ENCODE assay signal across 25 mouse cellular contexts in genomic region chr11:97296542-97296941, GRCm38 (mm10). TPM values are rescaled to one million over a fixed set of nuclear protein-coding genes. Genes with fewer than 3 reads are reported as not detected.
"Had no signal": no experiment of that assay in that cellular context is flagged by ENCODE, and none has a peak within 500 bp of the region (broad histone marks: within the 10 kb centered on the region; RNA-seq: fewer than 3 reads in every experiment).

No protein-coding gene starts in this region.

- H3K27ac ChIP-seq: hindbrain, embryonic 13.5 days; hindbrain, embryonic 15.5 days; hindbrain, postnatal 0 days; kidney, embryonic 15.5 days; kidney, postnatal 0 days; limb, embryonic 13.5 days; limb, embryonic 15.5 days; liver, embryonic 12.5 days; liver, embryonic 14.5 days had no signal

- H3K9me3 ChIP-seq: heart, embryonic 12.5 days; hindbrain, embryonic 13.5 days; hindbrain, embryonic 15.5 days; kidney, embryonic 15.5 days; limb, embryonic 13.5 days; limb, embryonic 15.5 days; liver, embryonic 12.5 days had no signal

- DNase-seq: gastrocnemius, postnatal 14 days; gastrocnemius, postnatal 36 days; kidney, adult 11 months; kidney, adult 2 months; kidney, adult 9 months; kidney, postnatal 14 days; kidney, postnatal 36 days; layer of hippocampus, adult 9-11 months; layer of hippocampus, postnatal 36 days; left cerebral cortex, postnatal 4 days; lung, adult 18-20 months had no signal

- H3K36me3 ChIP-seq: heart, embryonic 12.5 days; hindbrain, embryonic 13.5 days; hindbrain, embryonic 15.5 days; kidney, embryonic 15.5 days; limb, embryonic 13.5 days; limb, embryonic 15.5 days; liver, embryonic 12.5 days had no signal

- H3K27me3 ChIP-seq: heart, embryonic 12.5 days; hindbrain, embryonic 13.5 days; hindbrain, embryonic 15.5 days; kidney, embryonic 15.5 days; limb, embryonic 13.5 days; limb, embryonic 15.5 days; liver, embryonic 12.5 days had no signal

- H3K9ac ChIP-seq: heart, embryonic 12.5 days; hindbrain, embryonic 13.5 days; hindbrain, embryonic 15.5 days; kidney, embryonic 15.5 days; limb, embryonic 13.5 days; limb, embryonic 15.5 days; liver, embryonic 12.5 days; liver, embryonic 14.5 days had no signal

- H3K4me3 ChIP-seq: heart, embryonic 12.5 days; hindbrain, embryonic 13.5 days; hindbrain, embryonic 15.5 days; kidney, embryonic 15.5 days; limb, embryonic 13.5 days; limb, embryonic 15.5 days; liver, embryonic 12.5 days had no signal

- H3K4me1 ChIP-seq: hindbrain, embryonic 13.5 days; hindbrain, embryonic 15.5 days; kidney, embryonic 15.5 days; limb, embryonic 13.5 days; limb, embryonic 15.5 days had no signal

RNA-seq across cellular contexts. Expression of gene Gpr179, which starts 55.3 kb away (rescaled TPM):
- total RNA-seq: heart, adult 18-20 months; liver, adult 2 months had no signal
- polyA plus RNA-seq: hindbrain, embryonic 11.5 days; liver, adult 2 months; liver, embryonic 12.5 days; liver, embryonic 16.5 days had no signal
